Mouse (Mus musculus): ENCODE measurements around the gene Pafah1b2.

GRCm38 (mm10) chr9:46030184-46030583 lies 17.7 kb upstream of the Pafah1b2 start:
- TF ChIP-seq POLR2A (IDR thresholded peaks at IDR 0.05; ENCODE audit: insufficient read depth, low read depth, low read length), result no peak
- TF ChIP-seq CTCF (IDR thresholded peaks at IDR 0.05), result no peak

Measured in heart, adult 2 months (tissue).